Mouse (Mus musculus) c-Kit-negative CD71-positive TER-119-positive erythroid progenitor cells, embryonic 14.5 days (primary cell): ENCODE data around the gene Pycr1.
A peak's percentile ranks its signal among the peaks of the same experiment; 100 is the strongest.

ENCODE experiments used
- DNase-seq: peaks from one replicate; pipeline ENCODE4 v3.0.0-alpha.2; 2013; ENCODE audit warnings: low read depth, low spot score

The Pycr1 gene

GRCm38 (mm10) chr11:120606764-120607163 lies 36.8 kb downstream of the Pycr1 start:
- no peak for DNase-seq

- no peak for DNase-seq
Observed at GRCm38 (mm10) chr11:120605667-120606066, 37.9 kb downstream of the Pycr1 start.

- no peak for DNase-seq
Observed at GRCm38 (mm10) chr11:120603545-120603944, 40.0 kb downstream of the Pycr1 start.

GRCm38 (mm10) chr11:120600716-120601115 lies 42.9 kb downstream of the Pycr1 start:
- no peak for DNase-seq

- no peak for DNase-seq
Observed at GRCm38 (mm10) chr11:120598990-120599549, 44.5 kb downstream of the Pycr1 start.

GRCm38 (mm10) chr11:120598283-120598989 lies 45.1 kb downstream of the Pycr1 start, which contains the start of the genes Alyref and Anapc11:
Gene Alyref, minus strand, starts transcription at chr11:120598365.
Gene Anapc11, plus strand, starts transcription at chr11:120598421.
- peak; percentile 93 for DNase-seq

- DNase-seq: no peak
Observed at GRCm38 (mm10) chr11:120597240-120598235, 46.0 kb downstream of the Pycr1 start.

- DNase-seq: no peak
Observed at GRCm38 (mm10) chr11:120588531-120588930, 55.0 kb downstream of the Pycr1 start.
